Mouse (Mus musculus) left cerebral cortex, adult 8-10 months (tissue): Measurements from ENCODE around the gene Grtp1. TPM values are rescaled to one million over a fixed set of nuclear protein-coding genes. Genes with fewer than 3 reads are reported as not detected.

Source experiments
- DNase-seq, 2 experiments: peaks; one replicate each; pipeline ENCODE4 v3.0.0; 2022; ENCODE audit warnings: low spot score in 2 of 2
- total RNA-seq, 4 experiments: library from RNA; stranded (reverse); gene quantifications; 2 replicates each; pipeline ENCODE4 v1.2.4; 2022

The Grtp1 gene
- total RNA-seq, 4 experiments from 2014 or later, result 5.1 to 7.4 (median 5.7) TPM

- DNase-seq, result no peak
Observed at GRCm38 (mm10) chr8:13205311-13205710, 4.9 kb upstream of the Grtp1 start.

- DNase-seq, result no peak
Observed at GRCm38 (mm10) chr8:13204371-13205140, 4.1 kb upstream of the Grtp1 start.

GRCm38 (mm10) chr8:13203472-13203871 lies 3.1 kb upstream of the Grtp1 start:
- DNase-seq, result no peak

GRCm38 (mm10) chr8:13202806-13203205 lies 2.4 kb upstream of the Grtp1 start:
- DNase-seq, result no peak

GRCm38 (mm10) chr8:13202041-13202440 lies 1.6 kb upstream of the Grtp1 start:
- no peak for DNase-seq

- no peak for DNase-seq
Observed at GRCm38 (mm10) chr8:13201013-13201334, 554 bp upstream of the Grtp1 start.

- no peak for DNase-seq
Observed at GRCm38 (mm10) chr8:13199385-13200061, 897 bp downstream of the Grtp1 start.

GRCm38 (mm10) chr8:13197493-13197892 lies 2.9 kb downstream of the Grtp1 start:
- no peak for DNase-seq

- DNase-seq, result no peak
Observed at GRCm38 (mm10) chr8:13194818-13195217, 5.6 kb downstream of the Grtp1 start.

- no peak for DNase-seq
Observed at GRCm38 (mm10) chr8:13190235-13190634, 10.2 kb downstream of the Grtp1 start.

- no peak for DNase-seq
Observed at GRCm38 (mm10) chr8:13188857-13189256, 11.6 kb downstream of the Grtp1 start.

GRCm38 (mm10) chr8:13188052-13188555 lies 12.3 kb downstream of the Grtp1 start:
- DNase-seq, result no peak

- no peak for DNase-seq
Observed at GRCm38 (mm10) chr8:13187638-13188037, 12.8 kb downstream of the Grtp1 start.

GRCm38 (mm10) chr8:13187229-13187628 lies 13.2 kb downstream of the Grtp1 start:
- no peak for DNase-seq

- DNase-seq, result no peak
Observed at GRCm38 (mm10) chr8:13186819-13187218, 13.6 kb downstream of the Grtp1 start.

- no peak for DNase-seq
Observed at GRCm38 (mm10) chr8:13181691-13181976, 18.8 kb downstream of the Grtp1 start.

- no peak for DNase-seq
Observed at GRCm38 (mm10) chr8:13180911-13181690, 19.3 kb downstream of the Grtp1 start.

GRCm38 (mm10) chr8:13180408-13180807 lies 20.0 kb downstream of the Grtp1 start:
- no peak for DNase-seq

GRCm38 (mm10) chr8:13179948-13180347 lies 20.5 kb downstream of the Grtp1 start:
- no peak for DNase-seq

- no peak for DNase-seq
Observed at GRCm38 (mm10) chr8:13179482-13179881, 20.9 kb downstream of the Grtp1 start.

GRCm38 (mm10) chr8:13178137-13178536 lies 22.3 kb downstream of the Grtp1 start:
- no peak for DNase-seq

GRCm38 (mm10) chr8:13177173-13177852 lies 23.1 kb downstream of the Grtp1 start:
- DNase-seq, result no peak
